ENCODE assay signal across 11 mouse cellular contexts in genomic region chr11:111067787-111068186, GRCm38 (mm10). TPM values are rescaled to one million over a fixed set of nuclear protein-coding genes. Genes with fewer than 3 reads are reported as not detected.
A peak's percentile ranks its signal among the peaks of the same experiment; 100 is the strongest.
DNase-seq lines count a peak whose midpoint lies in the region; ATAC-seq lines count a peak whose summit lies in the region.
"Had no signal": no experiment of that assay in that cellular context is flagged by ENCODE, and none has a peak within 500 bp of the region (broad histone marks: within the 10 kb centered on the region; RNA-seq: fewer than 3 reads in every experiment).

No protein-coding gene starts in this region.

- peak overlapping the region; percentile 61 for H3K4me3 ChIP-seq in kidney, embryonic 15.5 days (replicated peaks)
- peak overlapping the region; percentile 62; the same call in 1 of the 2 replicates for H3K4me3 ChIP-seq in embryonic facial prominence, embryonic 11.5 days (ENCODE audit: low read depth, low read length)
- no peak overlapping the region for H3K4me3 ChIP-seq in hindbrain, embryonic 11.5 days (ENCODE audit: low read depth, low read length)
- H3K4me3 ChIP-seq in midbrain, embryonic 13.5 days (replicated peaks), result peak overlapping the region; percentile 67

- H3K4me2 ChIP-seq in kidney, embryonic 15.5 days, result peak overlapping the region; percentile 96
- peak overlapping the region; percentile 23; the same call in 1 of the 2 replicates for H3K4me2 ChIP-seq in embryonic facial prominence, embryonic 11.5 days (ENCODE audit: low read depth, low read length)
- H3K4me2 ChIP-seq in hindbrain, embryonic 11.5 days (replicated peaks; ENCODE audit: low read depth, low read length), result 0 out of 2 replicates have a peak overlapping the region, but pooled peaks have one; percentile 5
- H3K4me2 ChIP-seq in midbrain, embryonic 13.5 days (replicated peaks), result peak overlapping the region; percentile 95

- ATAC-seq in kidney, embryonic 15.5 days (replicated peaks; ENCODE audit: low FRiP score), result no peak
- ATAC-seq in embryonic facial prominence, embryonic 11.5 days (replicated peaks; ENCODE audit: insufficient number of reproducible peaks, low FRiP score, low TSS enrichment, low read depth), result no peak
- no peak for ATAC-seq in hindbrain, embryonic 11.5 days (ENCODE audit: low FRiP score)
- no peak for ATAC-seq in midbrain, embryonic 13.5 days

- no peak overlapping the region for H3K27ac ChIP-seq in kidney, embryonic 15.5 days
- H3K27ac ChIP-seq in embryonic facial prominence, embryonic 11.5 days (replicated peaks; ENCODE audit: low read depth, low read length), result no peak overlapping the region
- H3K27ac ChIP-seq in hindbrain, embryonic 11.5 days (ENCODE audit: low read depth, low read length), result no peak overlapping the region
- no peak overlapping the region for H3K27ac ChIP-seq in midbrain, embryonic 13.5 days
- H3K27ac ChIP-seq: macrophage had no signal

- no peaks in the 10 kb centered on the region for H3K9me3 ChIP-seq in kidney, embryonic 15.5 days (replicated peaks)
- no peaks in the 10 kb centered on the region for H3K9me3 ChIP-seq in embryonic facial prominence, embryonic 11.5 days (replicated peaks; ENCODE audit: control insufficient read depth, low read length)
- no peaks in the 10 kb centered on the region for H3K9me3 ChIP-seq in hindbrain, embryonic 11.5 days (ENCODE audit: control insufficient read depth, low read length)
- H3K9me3 ChIP-seq in midbrain, embryonic 13.5 days, result no peaks in the 10 kb centered on the region

- peaks cover 17% of the 10 kb centered on the region for H3K27me3 ChIP-seq in kidney, embryonic 15.5 days
- no peaks in the 10 kb centered on the region for H3K27me3 ChIP-seq in embryonic facial prominence, embryonic 11.5 days (ENCODE audit: control insufficient read depth, insufficient read depth, low read length)
- H3K27me3 ChIP-seq in hindbrain, embryonic 11.5 days (ENCODE audit: control insufficient read depth, insufficient read depth, low read length), result 0 out of 2 replicates have a peak, but pooled peaks cover 2% of the 10 kb centered on the region
- peaks cover 22% of the 10 kb centered on the region for H3K27me3 ChIP-seq in midbrain, embryonic 13.5 days

- H3K36me3 ChIP-seq in kidney, embryonic 15.5 days, result peaks cover 6% of the 10 kb centered on the region
- H3K36me3 ChIP-seq in embryonic facial prominence, embryonic 11.5 days (replicated peaks; ENCODE audit: control insufficient read depth, insufficient read depth, low read depth, low read length), result no peaks in the 10 kb centered on the region
- H3K36me3 ChIP-seq in hindbrain, embryonic 11.5 days (ENCODE audit: control insufficient read depth, insufficient read depth, low read length), result no peaks in the 10 kb centered on the region
- H3K36me3 ChIP-seq in midbrain, embryonic 13.5 days, result no peaks in the 10 kb centered on the region

- peaks cover 23% of the 10 kb centered on the region for H3K4me1 ChIP-seq in kidney, embryonic 15.5 days
- H3K4me1 ChIP-seq in embryonic facial prominence, embryonic 11.5 days (ENCODE audit: control insufficient read depth, insufficient read depth, low read length), result no peaks in the 10 kb centered on the region
- H3K4me1 ChIP-seq in hindbrain, embryonic 11.5 days (replicated peaks; ENCODE audit: control insufficient read depth, insufficient read depth, low read length), result no peaks in the 10 kb centered on the region
- peaks cover 32% of the 10 kb centered on the region for H3K4me1 ChIP-seq in midbrain, embryonic 13.5 days (replicated peaks)

- H3K9ac ChIP-seq in kidney, embryonic 15.5 days, result no peak overlapping the region
- H3K9ac ChIP-seq in embryonic facial prominence, embryonic 11.5 days (replicated peaks; ENCODE audit: low read length), result no peak overlapping the region
- no peak overlapping the region for H3K9ac ChIP-seq in hindbrain, embryonic 11.5 days (ENCODE audit: low read depth, low read length)
- no peak overlapping the region for H3K9ac ChIP-seq in midbrain, embryonic 13.5 days (replicated peaks)

- WGBS in kidney, embryonic 15.5 days, result 59% methylated on average over 3 of the region's 3 CpGs
- WGBS in embryonic facial prominence, embryonic 11.5 days, result 59% methylated on average over 3 of the region's 3 CpGs
- WGBS in hindbrain, embryonic 11.5 days, result 54% methylated on average over 3 of the region's 3 CpGs
- 68% methylated on average over 3 of the region's 3 CpGs for WGBS in midbrain, embryonic 13.5 days

- no peak for DNase-seq in kidney, postnatal 25 days
- no peak for DNase-seq in embryonic facial prominence, embryonic 11.5 days (ENCODE audit: low spot score)
- DNase-seq in hindbrain, embryonic 11.5 days (ENCODE audit: low spot score), result no peak
- no peak for DNase-seq in B cell, adult 2 months
- no peak for DNase-seq in kidney, postnatal 10 days
- DNase-seq in cerebellum, postnatal 14 days, result no peak
- DNase-seq: cerebellum, adult 9-11 months; thymus, postnatal 14 days had no signal

RNA-seq across cellular contexts. Expression of gene Kcnj2, which starts 1.8 kb away (rescaled TPM):
- polyA plus RNA-seq in kidney, embryonic 15.5 days (2015; fragmentation: Nextera tagmentation; extraction: Ambion mirVana), result 2.1 and 2.5 TPM in 2 replicates
- polyA plus RNA-seq in embryonic facial prominence, embryonic 11.5 days (2014; fragmentation: Nextera tagmentation; extraction: Ambion mirVana), result 2.1 and 2.4 TPM in 2 replicates
- 0.39 and 0.40 TPM in 2 replicates for polyA plus RNA-seq in hindbrain, embryonic 11.5 days (2014; fragmentation: Nextera tagmentation; extraction: Ambion mirVana)
- 1.3 TPM in 2 replicates for polyA plus RNA-seq in midbrain, embryonic 13.5 days (2015; fragmentation: Nextera tagmentation; extraction: Ambion mirVana)

Comparison
In these comparisons a context has a peak if more than half of its experiments do, and no peak if none do; other contexts are left out.
1. H3K4me2 ChIP-seq: peak in every context shown above with its lines; median percentile 96 in kidney, embryonic 15.5 days; 95 in midbrain, embryonic 13.5 days; 23 in embryonic facial prominence, embryonic 11.5 days; 5 in hindbrain, embryonic 11.5 days.